Mouse (Mus musculus) Patski (cell line): ENCODE measurements at regions not wholly inside any gene's neighbourhood (a gene's known extent, or its start where the extent isn't known, plus 50 kb on each side); places are given as distances from the start of the nearest gene placed in this dataset.

Experiments
- ATAC-seq: fragments of 100-300 bp; one replicate; pipeline ENCODE4 v1.8.0; 2021
- CTCF ChIA-PET: fragments of 350-600 bp; sonication (Branson Sonifier 250); formaldehyde crosslinking; loops from one replicate; lab custom pipeline; 2022; ENCODE audit warnings: inconsistent platforms; lab: Charles Lee
- POLR2A ChIA-PET: fragments of 350-600 bp; sonication (Branson Sonifier 250); formaldehyde crosslinking; loops from one replicate; lab custom pipeline; 2022; ENCODE audit warnings: antibody characterized with exemption, inconsistent platforms; lab: Charles Lee
- DNase-seq: peaks from one replicate; pipeline ENCODE4 v3.0.0-alpha.2; 2011; ENCODE audit warnings: low read depth, low spot score
- H3K27me3 ChIP-seq: fragments of 371-371 bp; one replicate; pipeline ENCODE4 v1.5.1; 2021
- CTCF ChIP-seq: fragments of 100-300 bp; IDR thresholded peaks from one replicate; pipeline ENCODE4 v1.5.1; 2021
- in situ Hi-C: fragments of 300-500 bp; cut with MboI; formaldehyde crosslinking; loops from 3 replicates; pipeline ENCODE4 v1.11.1; 2018; ENCODE audit warnings: low pct_unique_long_range_greater_than_20kb, mixed read lengths

- POLR2A ChIA-PET, result no interaction called here
- CTCF ChIA-PET, result interaction anchor here (0.6 to 2.1 kb wide), 16 partner anchors 9 to 461 kb away, joined by 3 to 11 read pairs (median 3); no protein-coding TSS in a partner anchor
- in situ Hi-C loops, result loop anchor here (25.0 kb wide), 1 partner anchor 449 kb away; no protein-coding TSS in a partner anchor
- H3K27me3 ChIP-seq, result peaks cover 15% of the 10 kb centered on the region
- peak; percentile 72 for ATAC-seq
- peak; percentile 83 for TF ChIP-seq CTCF
- DNase-seq, result peak; percentile 9
These were observed 59.3 kb downstream of the 1700080O16Rik start for GRCm38 (mm10) chrX:51913247-51913646.

GRCm38 (mm10) chrX:51911566-51911965 lies 61.0 kb downstream of the 1700080O16Rik start:
- peaks cover 15% of the 10 kb centered on the region for H3K27me3 ChIP-seq
- peak; percentile 24 for TF ChIP-seq CTCF
- ChIA-PET POLR2A (no interaction called here), CTCF (interaction anchor here (0.6 kb wide), 1 partner anchor 467 kb away, joined by 3 read pairs; no protein-coding TSS in a partner anchor)
- in situ Hi-C loops, result loop anchor here (25.0 kb wide), 1 partner anchor 451 kb away; no protein-coding TSS in a partner anchor
- DNase-seq (peak; percentile 55), ATAC-seq (peak; percentile 78)

GRCm38 (mm10) chrX:51910576-51910975 lies 62.0 kb downstream of the 1700080O16Rik start:
- in situ Hi-C loops, result loop anchor here (25.0 kb wide), 1 partner anchor 452 kb away; no protein-coding TSS in a partner anchor
- ChIA-PET CTCF (no interaction called here), POLR2A (no interaction called here)
- TF ChIP-seq CTCF, result no peak
- H3K27me3 ChIP-seq, result peaks cover 16% of the 10 kb centered on the region
- ATAC-seq, result no peak
- DNase-seq, result no peak

GRCm38 (mm10) chrX:51898445-51898844 lies 74.1 kb downstream of the 1700080O16Rik start:
- in situ Hi-C loops, result no loop called here
- peaks cover 12% of the 10 kb centered on the region for H3K27me3 ChIP-seq
- CTCF ChIA-PET, result interaction anchor here (0.8 kb wide), 1 partner anchor 8 kb away, joined by 3 read pairs; no protein-coding TSS in a partner anchor
- POLR2A ChIA-PET, result no interaction called here
- TF ChIP-seq CTCF, result no peak
- ATAC-seq (no peak), DNase-seq (no peak)

- peaks cover 7% of the 10 kb centered on the region for H3K27me3 ChIP-seq
- in situ Hi-C loops, result no loop called here
- CTCF ChIA-PET, result interaction anchor here (1.1 kb wide), 1 partner anchor 473 kb away, joined by 3 read pairs; no protein-coding TSS in a partner anchor
- ATAC-seq (no peak), DNase-seq (no peak)
- no peak for TF ChIP-seq CTCF
- POLR2A ChIA-PET, result no interaction called here
These were observed 75.5 kb downstream of the 1700080O16Rik start for GRCm38 (mm10) chrX:51897059-51897458.

- ATAC-seq (no peak), DNase-seq (no peak)
- peaks cover 5% of the 10 kb centered on the region for H3K27me3 ChIP-seq
- in situ Hi-C loops, result no loop called here
- ChIA-PET CTCF (interaction anchor here (1.1 kb wide), 1 partner anchor 11 kb away, joined by 3 read pairs; no protein-coding TSS in a partner anchor), POLR2A (no interaction called here)
- peak; percentile 53 for TF ChIP-seq CTCF
These were observed 76.9 kb downstream of the 1700080O16Rik start for GRCm38 (mm10) chrX:51895646-51896190.

- DNase-seq (no peak), ATAC-seq (no peak)
- no peaks in the 10 kb centered on the region for H3K27me3 ChIP-seq
- CTCF ChIA-PET, result no interaction called here
- TF ChIP-seq CTCF, result no peak
- POLR2A ChIA-PET, result no interaction called here
- in situ Hi-C loops, result no loop called here
These were observed 79.9 kb downstream of the 1700080O16Rik start for GRCm38 (mm10) chrX:51892716-51893115.

- ATAC-seq (no peak), DNase-seq (no peak)
- POLR2A ChIA-PET, result no interaction called here
- TF ChIP-seq CTCF, result no peak
- in situ Hi-C loops, result no loop called here
- CTCF ChIA-PET, result interaction anchor here (0.8 kb wide), 1 partner anchor 514 kb away, joined by 3 read pairs; no protein-coding TSS in a partner anchor
- H3K27me3 ChIP-seq, result peaks cover 13% of the 10 kb centered on the region
These were observed 85.1 kb upstream of the Usp26 start for GRCm38 (mm10) chrX:51886129-51886528.
